8 mouse cellular contexts compared by ENCODE assay signal in the genomic region with DNA sequence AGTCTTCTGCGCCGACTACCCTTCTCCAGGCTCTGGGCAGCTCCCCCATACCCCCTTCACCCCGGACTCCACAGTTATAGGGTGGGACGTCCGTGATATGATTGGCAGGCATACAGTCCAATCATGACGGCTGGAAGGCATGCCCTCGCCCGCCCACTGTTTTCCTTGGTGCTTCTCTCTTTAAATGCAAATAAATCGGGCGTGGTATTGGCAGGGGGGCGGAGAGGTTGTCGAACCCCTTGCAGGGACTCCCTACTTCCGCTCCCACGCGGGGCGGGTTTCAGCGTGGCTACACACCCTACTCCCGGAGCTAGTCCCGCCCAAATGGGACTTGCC. TPM values are rescaled to one million over a fixed set of nuclear protein-coding genes. Genes with fewer than 3 reads are reported as not detected.
DNase-seq lines count a peak whose midpoint lies in the region; ATAC-seq lines count a peak whose summit lies in the region.

Amer1 (minus strand) TSS at position 97 of the 336 bp plus-strand sequence.

- peak within 1 kb of the TSS; percentile 57 for H3K4me3 ChIP-seq in hindbrain, embryonic 11.5 days (ENCODE audit: low read depth, low read length)

- H3K36me3 ChIP-seq in hindbrain, embryonic 11.5 days (ENCODE audit: control insufficient read depth, insufficient read depth, low read length) = no peaks in the 10 kb centered on the region

- whole genome bisulfite sequencing in hindbrain, embryonic 11.5 days = 15% methylated on average over 19 of the region's 19 CpGs

- DNase-seq in MEL-GATA-1-ER (ENCODE audit: extremely low read depth, low read depth) = peak; percentile 95
- peak; percentile 87 for DNase-seq in cerebellum, adult 8-10 months
- DNase-seq in hindbrain, embryonic 11.5 days (ENCODE audit: low spot score) = peak; percentile 81
- peak; percentile 85 to 88 for DNase-seq in layer of hippocampus, postnatal 10 days (ENCODE audit: low spot score in 2 of 2)
- peak; percentile 94 for DNase-seq in lung, postnatal 10 days
- DNase-seq in ovary, postnatal 36 days (ENCODE audit: low spot score) = peak; percentile 86
- peak; percentile 93 for DNase-seq in thymus, postnatal 25 days

- peak within 1 kb of the TSS; percentile 65 for H3K9ac ChIP-seq in hindbrain, embryonic 11.5 days (ENCODE audit: low read depth, low read length)

- peak within 1 kb of the TSS; percentile 31 for H3K4me2 ChIP-seq in hindbrain, embryonic 11.5 days (replicated peaks; ENCODE audit: low read depth, low read length)

- H3K27me3 ChIP-seq in hindbrain, embryonic 11.5 days (ENCODE audit: control insufficient read depth, insufficient read depth, low read length) = no peaks in the 10 kb centered on the region

- peak; percentile 92 for ATAC-seq in frontal cortex, adult (ENCODE audit: low TSS enrichment)
- peak; percentile 97 for ATAC-seq in hindbrain, embryonic 11.5 days (ENCODE audit: low FRiP score)

- H3K27ac ChIP-seq in hindbrain, embryonic 11.5 days (ENCODE audit: low read depth, low read length) = peak within 1 kb of the TSS; percentile 65

- H3K9me3 ChIP-seq in hindbrain, embryonic 11.5 days (ENCODE audit: control insufficient read depth, low read length) = no peaks in the 10 kb centered on the region

- H3K4me1 ChIP-seq in hindbrain, embryonic 11.5 days (replicated peaks; ENCODE audit: control insufficient read depth, insufficient read depth, low read length) = no peaks in the 10 kb centered on the region

RNA-seq across cellular contexts. Expression of gene Amer1, which starts in this region (rescaled TPM):
- 8.6 and 9.7 TPM in 2 replicates for polyA plus RNA-seq in hindbrain, embryonic 11.5 days (2014; fragmentation: Nextera tagmentation; extraction: Ambion mirVana)
- 10 to 100 TPM; 15.7 to 16.1 TPM for total RNA-seq in layer of hippocampus, postnatal 10 days (2021)

Comparison
In these comparisons a context has a peak if more than half of its experiments do, and no peak if none do; other contexts are left out.
1. Peak in every context shown above with its lines: DNase-seq, ATAC-seq, H3K4me3 ChIP-seq and H3K27ac ChIP-seq.